Mouse (Mus musculus) lung, postnatal 0 days (tissue): ENCODE results near the gene Nkain2. TPM values are rescaled to one million over a fixed set of nuclear protein-coding genes. Genes with fewer than 3 reads are reported as not detected.
A peak's percentile ranks its signal among the peaks of the same experiment; 100 is the strongest.

Experiments
- ATAC-seq: fragments of 200-750 bp; cut with Nextera tagmentation; 2 replicates; pipeline ENCODE4 v1.8.0; 2017; ENCODE audit warnings: moderate library complexity
- DNase-seq: peaks from one replicate; pipeline ENCODE4 v3.0.0-alpha.2; 2016; ENCODE audit warnings: low spot score
- H3K27ac ChIP-seq: fragments of 300-500 bp; sonication (generic); 2 replicates; pipeline ENCODE4 v1.5.1; 2014; ENCODE audit warnings: antibody characterized with exemption, mild to moderate bottlenecking, low read length, mixed read lengths
- H3K27me3 ChIP-seq: fragments of 300-500 bp; sonication (generic); replicated peaks from 2 replicates; pipeline ENCODE4 v1.6.1; 2014; ENCODE audit warnings: low read length, mixed read lengths; ENCODE audit not compliant: insufficient read depth
- H3K36me3 ChIP-seq: fragments of 300-500 bp; sonication (generic); 2 replicates; pipeline ENCODE4 v1.6.1; 2014; ENCODE audit warnings: low read length, mixed read lengths; ENCODE audit not compliant: insufficient read depth
- H3K4me1 ChIP-seq: fragments of 300-500 bp; sonication (generic); 2 replicates; pipeline ENCODE4 v1.6.1; 2014; ENCODE audit warnings: antibody characterized with exemption, low read depth, low read length, mixed read lengths; ENCODE audit not compliant: insufficient read depth
- H3K4me2 ChIP-seq: fragments of 300-500 bp; sonication (generic); replicated peaks from 2 replicates; pipeline ENCODE4 v1.6.1; 2014; ENCODE audit warnings: low read depth, mild to moderate bottlenecking, low read length, moderate library complexity, mixed read lengths
- H3K4me3 ChIP-seq: fragments of 300-500 bp; sonication (generic); 2 replicates; pipeline ENCODE4 v1.5.1; 2014; ENCODE audit warnings: low read depth, low read length
- H3K9ac ChIP-seq: fragments of 300-500 bp; sonication (generic); replicated peaks from 2 replicates; pipeline ENCODE4 v1.6.1; 2014; ENCODE audit warnings: low read depth, mild to moderate bottlenecking
- H3K9me3 ChIP-seq: fragments of 300-500 bp; sonication (generic); 2 replicates; pipeline ENCODE4 v1.6.1; 2016; ENCODE audit warnings: low read length, mixed read lengths
- CTCF ChIP-seq: IDR thresholded peaks from 2 replicates; pipeline ENCODE4 v1.5.1; 2016; ENCODE audit warnings: antibody characterized with exemption, mild to moderate bottlenecking
- EP300 ChIP-seq: IDR thresholded peaks from 2 replicates; pipeline ENCODE4 v1.6.1; 2016; ENCODE audit warnings: antibody characterized with exemption, mild to moderate bottlenecking, control low read depth
- WGBS: fragments of 180-500 bp; shearing (Covaris S2); extraction: QIAGEN DNeasy Blood & Tissue Kit; methylation state at CpG from one replicate; pipeline ENCODE4 v1.1.7; 2014; 5-methylcytosine and 5-hydroxymethylcytosine counted together
- polyA plus RNA-seq: library from polyadenylated mRNA; unstranded; fragments of >200 nt; fragmentation: Nextera tagmentation; extraction: Ambion mirVana; gene quantifications from 2 replicates; pipeline ENCODE4 v1.2.1, GENCODE M21; 2015

Nkain2 gene
- polyA plus RNA-seq, 1 experiment from 2014 or later: not detected

DNA sequence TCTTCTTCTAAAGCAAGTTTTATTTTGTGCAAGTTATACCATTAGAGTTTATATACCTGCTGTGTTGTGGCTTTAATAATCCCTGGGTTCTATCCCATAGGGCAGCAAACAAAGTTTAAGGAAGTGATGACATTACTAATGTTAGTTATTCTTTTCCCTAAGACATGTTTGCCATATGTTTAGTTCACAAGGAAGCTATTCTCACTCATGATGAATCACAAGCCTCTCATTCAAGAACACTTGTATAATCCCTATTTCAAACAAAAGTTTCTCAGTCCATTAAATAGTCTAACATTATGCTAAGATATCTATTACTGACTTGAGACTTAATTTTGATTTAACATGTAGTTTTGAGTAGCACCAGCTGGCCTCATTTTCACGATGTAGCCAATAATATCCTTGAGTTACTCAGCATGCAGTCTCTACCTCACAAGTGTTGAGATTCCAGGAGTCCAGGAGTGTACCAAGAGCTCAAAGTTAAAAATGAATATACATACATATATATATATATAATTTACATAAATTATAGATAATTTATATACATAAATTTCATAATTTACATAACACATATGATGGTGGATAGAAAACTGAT lies 395.6 kb downstream of the Nkain2 start:
- H3K36me3 ChIP-seq: no peaks in the 10 kb centered on the region
- ATAC-seq (no peak), DNase-seq (peak; percentile 6)
- H3K9me3 ChIP-seq: 0 out of 2 replicates have a peak, but pooled peaks cover 3% of the 10 kb centered on the region
- H3K27ac ChIP-seq: no peak overlapping the region
- H3K4me2 ChIP-seq: no peak overlapping the region
- H3K27me3 ChIP-seq: no peaks in the 10 kb centered on the region
- no peak overlapping the region for H3K9ac ChIP-seq
- no peak overlapping the region for H3K4me3 ChIP-seq
- 49% methylated on average over 1 of the region's 1 CpGs for WGBS
- no peak for TF ChIP-seq CTCF
- TF ChIP-seq EP300: no peak
- H3K4me1 ChIP-seq: no peaks in the 10 kb centered on the region

DNA sequence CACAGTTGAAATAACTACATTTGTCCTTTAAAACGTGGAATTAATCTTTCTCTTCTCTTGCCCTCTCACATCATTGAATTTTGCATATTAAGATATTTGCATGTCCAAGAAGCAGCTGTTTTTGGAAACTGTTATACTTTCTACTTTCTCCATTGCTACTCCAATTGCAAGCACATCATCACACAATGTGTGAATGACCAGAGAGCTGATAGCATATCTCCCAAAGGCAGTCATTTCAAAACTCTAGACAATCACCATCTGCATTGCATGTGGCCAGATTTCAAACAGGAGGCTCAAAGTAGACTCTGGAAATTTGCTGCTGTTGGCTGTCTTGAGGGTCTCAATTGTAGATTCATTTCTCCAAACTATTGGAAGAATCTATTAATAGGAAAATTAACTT lies 396.7 kb downstream of the Nkain2 start:
- Histone ChIP-seq H3K27me3 (no peaks in the 10 kb centered on the region), H3K4me1 (no peaks in the 10 kb centered on the region), H3K4me2 (no peak overlapping the region), H3K4me3 (no peak overlapping the region), H3K9me3 (0 out of 2 replicates have a peak, but pooled peaks cover 3% of the 10 kb centered on the region), H3K9ac (no peak overlapping the region), H3K27ac (no peak overlapping the region), H3K36me3 (no peaks in the 10 kb centered on the region)
- TF ChIP-seq EP300 (no peak), CTCF (no peak)
- ATAC-seq (no peak), DNase-seq (no peak)
- 45% methylated on average over 1 of the region's 1 CpGs for WGBS

DNA sequence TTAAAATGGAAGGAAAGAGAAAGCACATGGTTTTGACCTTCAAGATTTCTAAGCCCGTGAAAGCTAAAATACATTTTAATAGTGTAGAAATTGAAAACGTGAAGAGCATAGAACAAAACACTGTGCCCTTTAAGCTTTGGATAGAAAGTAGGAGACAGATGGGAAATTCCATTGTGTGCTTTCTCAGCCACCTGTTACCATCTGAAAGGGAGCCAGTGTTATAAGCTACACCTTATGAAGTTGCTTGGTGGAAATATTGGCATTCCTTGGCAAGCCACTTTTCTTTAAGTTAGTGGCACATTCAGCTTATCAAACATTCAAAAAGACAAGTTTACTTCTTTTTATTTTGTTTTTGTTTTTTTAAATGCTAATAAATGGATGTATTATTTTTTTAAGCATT lies 427.5 kb downstream of the Nkain2 start:
- Histone ChIP-seq H3K9me3 (no peaks in the 10 kb centered on the region), H3K36me3 (no peaks in the 10 kb centered on the region), H3K4me2 (no peak overlapping the region), H3K27ac (no peak overlapping the region), H3K9ac (no peak overlapping the region), H3K4me1 (no peaks in the 10 kb centered on the region), H3K4me3 (no peak overlapping the region), H3K27me3 (no peaks in the 10 kb centered on the region)
- WGBS: 74% methylated on average over 2 of the region's 2 CpGs
- TF ChIP-seq CTCF: no peak
- no peak for TF ChIP-seq EP300
- DNase-seq (no peak), ATAC-seq (no peak)

DNA sequence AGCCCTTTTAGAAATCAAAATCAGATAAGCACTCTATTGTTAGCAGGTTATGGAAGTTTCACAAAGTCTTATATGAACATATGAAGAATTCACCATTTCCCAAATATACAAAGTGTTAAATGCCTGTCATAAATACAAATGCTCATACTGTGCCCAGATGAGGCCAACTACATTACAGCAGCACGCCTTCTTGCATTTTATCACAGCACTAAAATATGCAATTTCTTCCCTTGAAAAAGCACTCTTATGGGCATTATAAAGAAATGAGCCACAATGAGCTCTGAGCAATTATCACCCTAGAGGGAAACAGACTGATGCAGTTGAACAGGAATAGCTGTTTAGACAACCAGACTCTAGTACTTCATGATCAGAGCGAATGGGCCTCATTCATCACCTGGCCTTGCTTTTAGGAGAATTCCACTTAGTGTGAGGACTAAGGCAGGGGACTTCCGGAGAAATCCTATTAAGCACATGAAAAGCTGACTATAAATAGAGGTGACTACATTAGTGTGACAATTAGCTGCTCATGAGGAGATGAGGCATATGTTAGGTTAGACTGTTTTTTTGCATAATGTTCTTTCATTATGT lies 450.2 kb downstream of the Nkain2 start:
- ATAC-seq (no peak), DNase-seq (no peak)
- Histone ChIP-seq H3K4me1 (no peaks in the 10 kb centered on the region), H3K9ac (no peak overlapping the region), H3K9me3 (no peaks in the 10 kb centered on the region), H3K27ac (no peak overlapping the region), H3K4me3 (no peak overlapping the region), H3K27me3 (no peaks in the 10 kb centered on the region), H3K4me2 (no peak overlapping the region), H3K36me3 (no peaks in the 10 kb centered on the region)
- WGBS: 60% methylated on average over 3 of the region's 3 CpGs
- TF ChIP-seq EP300: no peak
- no peak for TF ChIP-seq CTCF

DNA sequence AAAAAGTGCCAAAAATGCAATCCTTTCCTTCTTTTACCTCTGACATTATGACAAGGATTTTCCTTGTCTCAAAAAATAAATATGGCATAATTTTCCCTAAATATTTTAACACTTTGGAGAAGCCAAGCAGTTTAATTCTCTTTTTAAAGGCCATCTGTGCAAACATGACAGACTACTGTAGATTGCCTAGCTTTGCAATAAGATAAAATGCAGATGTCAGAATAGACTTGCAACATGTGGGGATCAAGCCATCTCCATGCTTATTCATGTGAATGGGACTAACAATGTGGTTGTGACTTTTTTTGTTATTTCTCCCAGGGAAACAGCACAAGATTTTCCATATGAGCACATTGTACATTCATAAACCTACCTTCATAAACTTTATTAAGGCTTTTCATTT lies 476.0 kb downstream of the Nkain2 start:
- Histone ChIP-seq H3K9me3 (no peaks in the 10 kb centered on the region), H3K4me3 (no peak overlapping the region), H3K4me1 (no peaks in the 10 kb centered on the region), H3K4me2 (no peak overlapping the region), H3K27ac (no peak overlapping the region), H3K27me3 (no peaks in the 10 kb centered on the region), H3K9ac (no peak overlapping the region), H3K36me3 (no peaks in the 10 kb centered on the region)
- DNase-seq: no peak
- ATAC-seq: no peak
- TF ChIP-seq CTCF (no peak), EP300 (no peak)

DNA sequence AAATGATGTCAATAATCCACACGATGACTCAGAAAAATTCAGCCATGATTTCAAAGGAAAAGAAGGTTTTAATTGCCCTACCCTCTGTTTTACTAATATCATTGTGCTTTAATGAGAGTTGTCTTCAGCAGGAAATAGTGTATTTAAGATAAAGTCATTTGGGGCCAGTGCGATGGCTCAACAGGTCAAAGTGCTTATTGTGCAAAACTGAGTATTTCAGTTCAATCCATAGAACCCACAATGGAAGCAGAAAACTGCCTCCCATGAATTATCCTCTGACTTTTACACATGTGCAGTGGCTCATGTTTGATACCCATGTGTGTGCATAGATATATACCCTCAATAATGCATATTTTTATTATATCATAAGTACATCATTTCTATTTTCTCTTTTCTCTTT lies 478.9 kb downstream of the Nkain2 start:
- Histone ChIP-seq H3K27me3 (no peaks in the 10 kb centered on the region), H3K4me3 (no peak overlapping the region), H3K9me3 (no peaks in the 10 kb centered on the region), H3K9ac (no peak overlapping the region), H3K36me3 (no peaks in the 10 kb centered on the region), H3K4me2 (no peak overlapping the region), H3K27ac (no peak overlapping the region), H3K4me1 (no peaks in the 10 kb centered on the region)
- DNase-seq: no peak
- TF ChIP-seq EP300: no peak
- no peak for TF ChIP-seq CTCF
- no peak for ATAC-seq
- 76% methylated on average over 2 of the region's 2 CpGs for WGBS
